Mouse (Mus musculus): Measurements from ENCODE around the gene S100z.

The S100z gene

DNA sequence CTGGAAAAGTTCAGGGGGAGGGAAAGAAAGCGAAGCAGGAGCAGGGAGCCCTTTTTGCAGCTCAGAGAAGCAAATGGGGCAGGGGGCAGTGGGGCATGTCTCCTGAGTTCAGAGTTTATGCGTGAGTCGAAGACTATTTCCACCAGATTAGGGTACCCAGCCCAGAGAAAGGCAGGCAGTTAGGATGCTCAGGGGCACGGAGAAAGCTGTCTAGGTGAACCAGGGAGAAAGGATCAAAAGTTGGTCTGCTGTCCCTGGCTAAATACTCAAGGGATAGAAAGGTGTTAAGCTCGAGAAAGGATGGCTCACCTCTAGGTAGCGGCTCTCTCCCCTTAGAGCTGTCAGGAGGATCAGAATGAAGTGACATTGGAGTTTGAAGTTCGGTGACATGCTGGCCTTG, 34.2 kb downstream of the S100z start:
- no peak for DNase-seq

- peak in 1 of 2 experiments; percentile 10 for DNase-seq
Observed at GRCm38 (mm10) chr13:95443376-95444233, 34.9 kb downstream of the S100z start.

- peak; percentile 22 to 57 for DNase-seq
Observed at GRCm38 (mm10) chr13:95442901-95443300, 35.6 kb downstream of the S100z start.

DNA sequence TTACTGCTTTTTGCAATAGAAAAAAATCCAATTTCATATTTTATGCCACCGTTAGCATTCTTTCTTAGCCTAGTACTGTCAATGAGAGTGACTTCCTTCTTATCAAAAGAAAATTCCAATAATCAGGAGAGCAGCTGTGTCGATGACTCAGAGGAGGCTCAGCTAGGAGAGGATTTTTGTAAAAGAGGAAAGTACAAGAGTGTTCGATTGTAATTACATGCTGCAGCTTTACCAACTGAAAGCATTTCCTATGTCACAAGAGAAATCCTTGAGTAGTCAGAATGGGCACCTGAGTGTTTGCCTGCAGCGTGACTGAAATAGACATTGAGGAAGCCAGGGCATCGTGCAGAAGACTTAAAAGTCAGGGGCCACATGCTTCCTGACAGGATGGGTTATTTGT, 39.0 kb downstream of the S100z start:
- no peak for DNase-seq

DNA sequence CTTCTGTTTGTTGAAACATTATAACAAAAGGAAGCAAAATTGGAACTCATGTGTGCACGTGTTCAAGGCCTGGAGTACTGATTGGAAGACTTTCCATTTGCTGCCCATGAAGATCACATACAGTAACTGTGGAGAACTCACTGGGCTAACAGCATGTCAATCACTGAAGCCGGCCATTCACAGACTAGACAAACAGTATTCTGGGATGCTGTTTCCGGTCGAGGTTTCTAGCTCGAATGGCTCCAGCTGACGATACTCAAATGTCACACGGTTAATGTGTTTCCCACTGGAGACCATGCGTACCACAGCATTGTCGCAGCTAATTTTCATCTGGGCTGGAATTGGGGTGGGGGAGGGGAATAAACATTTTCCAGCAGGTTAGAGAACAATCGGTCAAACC, 46.8 kb downstream of the S100z start:
- no peak for DNase-seq

DNA sequence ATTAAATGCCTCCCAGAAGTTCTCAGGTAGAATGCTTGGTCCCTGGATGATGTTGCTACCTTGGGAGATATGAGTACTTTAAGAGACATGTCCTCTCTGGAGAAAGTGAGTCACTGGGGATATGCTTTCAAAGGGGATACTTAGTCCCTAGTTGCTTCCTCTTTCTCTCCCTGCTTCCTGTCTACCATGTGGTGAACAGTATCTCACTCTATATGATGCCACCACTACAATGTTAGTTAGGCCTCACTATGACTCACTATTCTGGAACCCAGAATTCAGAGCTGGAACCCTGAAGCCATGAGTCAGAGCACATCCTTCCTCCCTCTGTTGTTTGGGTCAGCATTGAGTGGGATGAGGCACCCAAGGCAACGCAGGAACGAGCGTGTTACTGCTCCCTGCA, 51.0 kb downstream of the S100z start:
- DNase-seq: no peak
